Mouse (Mus musculus): Measurements from ENCODE around the gene Scg3.

DNA sequence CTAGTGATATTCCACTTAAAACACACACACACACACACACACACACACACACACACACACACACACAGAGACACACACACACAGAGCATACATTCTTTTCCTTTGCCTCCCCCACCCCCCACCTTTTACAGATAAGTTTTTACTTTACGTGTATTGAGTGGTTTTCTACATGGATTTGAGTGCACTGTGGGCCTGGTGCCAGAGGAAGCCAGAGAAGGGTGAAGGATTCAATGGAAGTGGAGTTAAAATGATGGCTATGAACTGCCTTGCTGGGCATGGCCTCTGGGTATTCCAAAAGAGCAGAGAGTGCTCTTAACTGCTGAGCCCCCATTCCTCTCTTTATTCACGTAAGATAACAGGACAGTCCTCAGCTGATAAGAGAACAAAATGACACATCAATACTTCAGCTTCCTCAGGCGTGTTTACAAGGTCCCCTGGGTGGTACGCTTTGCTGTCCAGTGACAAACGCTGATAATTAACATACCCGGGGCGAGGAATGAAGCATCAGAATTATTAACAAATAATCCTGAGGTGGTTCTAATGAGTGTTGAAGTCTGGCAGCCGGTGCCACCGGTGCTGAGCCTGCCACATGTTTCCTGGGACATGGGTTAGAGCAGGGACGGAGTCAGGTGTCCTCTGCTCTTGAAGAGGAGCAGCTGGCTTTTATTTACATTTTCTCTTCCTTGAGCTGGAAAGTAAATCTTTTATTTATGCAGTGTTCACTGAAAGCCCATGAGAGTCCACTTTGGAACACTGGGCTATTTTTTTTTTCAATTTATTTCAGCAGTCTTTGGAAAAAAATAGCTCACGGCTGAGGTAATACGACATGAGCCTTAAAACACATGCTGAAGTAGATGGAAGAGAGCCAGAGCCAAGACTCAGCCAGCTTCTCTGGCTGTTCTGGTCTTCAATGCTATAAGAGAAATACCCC lies 29.6 kb downstream of the Scg3 start:
- TF ChIP-seq CTCF (conservative IDR thresholded peaks at IDR 0.05; ENCODE audit: insufficient read depth, insufficient read length, low read depth, low read length) = no peak
- TF ChIP-seq POLR2A (IDR thresholded peaks at IDR 0.05; ENCODE audit: low read depth, low read length) = no peak
